Mouse (Mus musculus) fibroblast of lung, adult 2 months (primary cell): ENCODE measurements around the gene Btnl10.

ENCODE experiments used
- DNase-seq: peaks from one replicate; pipeline ENCODE4 v3.0.0-alpha.2; 2011; ENCODE audit warnings: low read depth

Btnl10 gene

DNA sequence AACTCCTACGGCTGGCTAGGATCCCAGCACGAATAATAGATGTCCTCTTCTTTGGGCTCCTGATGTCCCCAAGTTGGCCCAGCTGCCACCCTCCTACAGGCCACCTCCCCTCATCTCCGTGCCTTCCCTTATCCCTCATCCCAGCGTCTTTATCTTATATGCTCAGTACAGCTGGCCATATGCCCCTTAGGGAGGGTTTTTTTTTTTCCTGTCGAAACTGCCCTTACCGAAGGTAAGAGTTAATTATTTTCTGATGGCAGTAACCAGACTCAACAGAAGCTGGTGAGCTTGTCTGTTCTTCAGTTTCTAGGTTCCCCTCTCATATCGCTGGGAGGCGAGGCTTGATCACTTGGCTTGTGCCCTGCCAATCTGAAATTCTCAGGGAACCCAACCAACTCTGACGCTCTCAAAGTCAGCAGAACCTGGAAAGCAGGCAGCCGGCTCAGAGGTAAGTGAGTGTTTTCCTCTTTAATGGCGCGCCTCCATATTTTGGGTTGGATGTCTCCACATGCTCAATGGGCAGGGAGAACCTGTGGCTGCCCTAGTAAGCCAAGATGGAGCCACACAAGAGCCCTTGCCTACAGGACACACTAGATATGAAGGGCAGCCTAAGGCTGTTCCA, at the start of gene Btnl10:
TSS of gene Btnl10 (plus strand) at position 164 of the 622 bp plus-strand sequence.
- DNase-seq, result no peak

DNA sequence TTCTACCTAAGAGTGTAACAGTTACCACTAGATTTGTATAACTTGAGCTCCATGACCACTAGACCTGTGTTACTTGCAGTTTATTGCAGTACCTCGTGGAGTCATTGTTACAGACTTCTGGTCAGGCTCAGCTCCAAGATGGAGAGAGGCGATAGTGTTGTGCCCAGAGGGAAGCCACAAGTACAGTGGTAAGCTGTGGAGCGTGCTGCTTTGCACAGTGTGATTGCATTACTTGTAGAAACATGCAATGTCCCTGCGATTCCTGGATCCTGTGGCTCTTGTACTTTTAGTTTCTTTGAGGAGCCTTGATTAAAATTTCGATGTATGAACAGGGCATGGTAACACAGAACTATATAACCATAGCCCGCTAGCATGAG, 49.8 kb upstream of the Btnl10 start:
- no peak for DNase-seq

DNA sequence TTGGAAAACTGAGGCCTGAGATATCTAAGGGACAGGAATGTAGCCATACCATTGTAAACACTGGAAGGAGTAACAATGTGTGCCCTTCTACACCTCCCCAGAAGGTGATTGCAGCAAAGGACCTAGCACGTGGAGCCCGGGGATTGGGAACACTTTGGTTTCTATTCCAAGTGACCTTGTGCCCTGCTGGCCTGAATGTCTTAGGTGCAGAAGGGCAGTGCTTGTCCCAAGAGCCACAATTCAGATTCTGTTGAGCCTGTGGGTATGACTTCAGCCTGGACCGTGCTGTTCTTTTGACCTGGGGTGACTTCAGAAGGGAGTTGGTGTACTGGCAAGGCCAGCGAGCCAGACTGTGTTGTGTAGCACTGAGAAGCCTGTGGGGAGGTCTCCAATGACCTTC, 46.7 kb upstream of the Btnl10 start:
- DNase-seq, result no peak

DNA sequence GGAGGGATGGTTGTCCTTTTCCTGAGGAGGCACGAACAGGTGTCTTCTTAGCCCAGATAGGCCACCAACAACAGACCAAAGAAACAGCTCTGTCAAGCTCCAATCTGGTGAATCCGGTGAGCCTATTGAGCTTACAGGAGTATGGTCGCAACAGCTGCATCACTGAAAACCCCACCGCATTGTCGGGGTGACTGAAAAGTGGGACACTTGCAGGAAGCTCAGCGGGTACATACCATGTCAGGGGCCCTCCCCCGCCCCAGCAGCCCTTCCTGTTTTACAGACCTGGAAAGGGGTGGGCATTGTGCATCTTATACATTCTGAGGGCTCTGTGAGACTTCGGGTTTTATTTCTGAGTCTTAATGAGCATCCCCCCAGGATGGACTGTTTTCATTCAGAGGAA, 34.0 kb upstream of the Btnl10 start:
- DNase-seq, result no peak

DNA sequence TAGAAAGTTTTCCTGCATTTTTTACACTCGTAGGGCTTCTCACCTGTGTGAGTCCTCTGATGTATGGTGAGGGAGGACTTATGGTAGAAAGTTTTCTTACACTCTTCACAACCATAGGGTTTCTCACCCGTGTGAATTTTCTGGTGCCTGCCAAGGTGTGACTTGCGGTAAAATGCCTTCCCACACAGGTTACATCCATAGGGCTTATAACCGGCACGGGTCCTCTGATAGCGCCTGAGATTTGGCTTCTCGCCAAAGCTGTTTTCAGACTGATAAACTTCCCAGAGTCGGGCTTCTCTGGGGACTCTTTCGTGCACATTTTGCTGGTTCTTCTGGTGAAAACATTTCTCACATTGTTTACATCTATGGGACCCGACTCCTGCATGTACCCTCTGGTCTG, 27.2 kb upstream of the Btnl10 start:
- DNase-seq, result no peak

DNA sequence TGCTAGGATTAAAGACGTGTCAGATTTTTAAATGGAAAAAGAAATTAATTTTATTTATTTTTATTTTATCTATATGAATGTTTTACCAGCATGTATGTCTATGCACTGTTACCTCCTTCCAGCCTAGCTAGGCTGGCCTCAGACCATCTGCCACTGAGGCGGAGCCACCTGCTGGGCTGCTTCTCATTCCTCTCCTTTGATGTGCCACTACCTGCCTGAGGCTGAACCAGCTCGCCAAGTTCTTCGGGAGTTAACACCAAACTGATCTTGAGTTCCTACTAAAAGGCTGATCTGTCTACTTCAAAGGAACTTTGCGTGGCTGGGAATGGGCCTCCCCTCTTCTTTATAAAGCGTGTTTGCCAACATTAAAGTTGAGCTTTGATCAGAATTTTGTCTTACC, 23.3 kb upstream of the Btnl10 start:
- no peak for DNase-seq

DNA sequence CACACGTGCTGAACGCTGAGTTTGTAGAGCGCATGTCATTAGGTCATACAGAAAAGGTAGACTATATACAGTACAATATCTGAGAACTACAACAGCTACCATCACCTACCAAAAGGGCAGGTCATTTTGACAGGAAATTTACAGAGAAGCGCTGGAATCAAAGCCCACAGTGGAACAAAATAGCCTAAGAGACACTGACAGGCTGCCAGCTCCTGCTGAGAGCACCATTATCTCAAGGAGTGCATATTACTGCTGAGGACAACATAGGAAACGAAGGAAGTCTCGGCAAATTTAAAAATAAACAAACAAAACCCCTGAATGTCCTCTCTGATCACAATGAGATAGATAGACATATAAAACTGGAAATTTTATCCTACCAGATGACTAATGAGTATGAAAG, 20.2 kb upstream of the Btnl10 start:
- DNase-seq, result no peak

DNA sequence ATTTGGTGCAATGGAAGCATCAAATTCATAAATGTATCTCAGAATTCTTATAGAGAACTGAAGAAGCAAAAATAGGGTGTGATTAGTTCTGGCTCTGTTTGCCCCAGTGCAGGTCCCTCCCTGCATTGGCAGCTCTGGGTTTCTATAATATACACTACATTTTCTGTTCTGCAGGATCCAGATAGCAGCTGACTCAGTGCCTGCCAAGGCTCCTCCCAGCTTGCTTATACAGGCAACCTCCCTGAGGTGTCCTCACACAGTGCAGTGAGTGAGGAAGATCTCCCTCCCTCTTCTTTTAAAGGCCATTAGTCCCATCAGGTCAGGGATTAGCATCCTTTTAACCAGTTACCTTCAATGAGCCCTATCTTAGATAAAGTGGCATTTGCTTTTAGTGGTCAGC, 16.6 kb upstream of the Btnl10 start:
- no peak for DNase-seq

DNA sequence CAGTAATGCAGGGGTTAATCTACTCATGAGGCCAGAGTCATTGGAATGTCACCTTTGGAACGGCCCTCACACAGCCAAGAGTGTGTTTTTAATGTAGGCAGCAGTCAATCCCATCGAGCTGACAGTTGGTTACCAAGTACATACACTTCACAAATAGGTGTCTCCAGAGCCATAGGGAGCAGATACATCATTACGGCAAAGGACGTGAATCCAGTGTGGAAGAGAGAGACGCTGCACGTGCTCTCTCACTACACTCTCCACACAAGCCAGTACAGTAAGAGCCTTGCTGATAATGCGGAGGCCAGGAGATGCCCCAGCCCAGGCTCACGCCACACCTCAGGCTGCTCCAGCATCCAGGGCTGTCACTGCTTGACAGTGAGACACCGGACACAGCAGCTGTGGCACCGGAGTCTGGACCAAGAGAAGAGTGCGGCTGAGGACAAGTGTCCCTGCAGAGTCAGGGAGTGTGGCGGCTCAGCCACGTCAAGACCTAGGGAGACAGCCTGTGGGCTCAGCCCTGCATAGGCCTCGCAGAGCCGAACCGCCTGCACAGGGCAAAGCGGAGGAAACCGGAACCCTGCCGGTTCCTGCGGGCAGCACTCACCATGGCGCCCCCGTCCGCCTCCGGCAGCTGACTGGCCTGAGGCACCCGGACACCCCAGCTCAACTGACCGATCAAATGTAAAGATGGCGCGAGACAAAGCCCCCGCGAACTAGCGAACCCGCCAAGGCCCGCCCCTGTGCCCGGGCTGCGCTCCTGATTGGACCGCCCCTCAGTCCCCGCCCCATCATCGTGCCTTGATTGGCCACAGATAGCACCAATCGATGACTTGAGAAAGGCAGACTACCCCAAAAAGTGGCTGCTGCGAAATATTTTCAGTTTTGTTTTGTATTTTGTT, 13.9 kb upstream of the Btnl10 start, which contains the start of gene Zfp39:
TSS of gene Zfp39 (minus strand) at position 715 of the 899 bp plus-strand sequence.
- peak; percentile 87 for DNase-seq

DNA sequence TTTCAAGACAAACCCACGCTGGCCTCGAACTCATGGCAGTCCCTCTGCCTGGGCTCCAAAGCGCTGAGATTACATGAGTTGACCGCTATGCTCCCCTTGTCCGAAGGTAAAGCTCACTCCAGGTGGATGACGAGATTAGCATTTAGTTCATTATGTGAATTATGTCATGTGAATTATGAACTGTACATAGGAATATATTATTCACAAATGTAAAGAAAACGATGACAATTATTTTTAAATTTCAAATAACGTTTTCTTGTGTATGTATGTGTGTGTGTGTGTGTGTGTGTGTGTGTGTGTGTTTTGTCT, 13.3 kb upstream of the Btnl10 start:
- DNase-seq, result no peak

DNA sequence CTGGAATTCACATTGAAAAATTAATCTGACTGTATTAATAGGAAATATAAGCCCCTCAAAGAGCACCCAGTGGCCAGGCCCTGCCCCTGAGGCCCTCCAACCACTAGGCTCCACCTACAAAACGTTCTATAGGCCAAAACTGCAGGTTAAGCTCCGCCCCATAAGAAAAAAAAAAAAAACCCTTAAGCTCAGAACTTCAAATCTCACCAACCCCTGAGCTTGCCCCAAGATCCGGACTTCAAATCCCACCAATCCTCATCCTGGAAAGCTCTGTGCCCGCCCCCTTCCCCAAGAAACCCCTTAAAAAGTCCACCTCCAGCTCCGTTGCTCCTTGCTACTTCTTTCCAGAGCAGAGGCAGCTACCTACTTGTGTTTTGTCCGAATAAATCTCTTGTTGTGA, 12.9 kb upstream of the Btnl10 start:
- peak; percentile 15 for DNase-seq

DNA sequence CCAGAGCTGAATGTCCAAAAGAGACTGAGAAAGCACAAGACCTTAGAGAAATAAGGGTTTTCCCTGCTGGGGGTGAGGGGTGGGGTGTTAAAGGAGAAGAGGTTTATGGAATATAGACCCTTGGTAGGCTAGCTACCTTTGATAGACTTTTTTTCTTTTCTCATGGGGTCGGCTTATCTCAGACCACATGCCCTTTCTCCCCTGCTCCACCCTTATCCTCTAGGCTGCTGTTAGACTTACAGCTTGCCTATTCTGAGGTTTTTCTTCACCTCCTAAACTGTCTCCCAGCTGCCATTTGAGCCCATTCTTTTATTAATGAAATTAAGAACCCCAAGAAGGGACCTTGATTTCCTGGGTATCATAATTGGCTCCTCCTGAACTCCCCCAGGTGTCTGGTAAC, 3.9 kb upstream of the Btnl10 start:
- no peak for DNase-seq

DNA sequence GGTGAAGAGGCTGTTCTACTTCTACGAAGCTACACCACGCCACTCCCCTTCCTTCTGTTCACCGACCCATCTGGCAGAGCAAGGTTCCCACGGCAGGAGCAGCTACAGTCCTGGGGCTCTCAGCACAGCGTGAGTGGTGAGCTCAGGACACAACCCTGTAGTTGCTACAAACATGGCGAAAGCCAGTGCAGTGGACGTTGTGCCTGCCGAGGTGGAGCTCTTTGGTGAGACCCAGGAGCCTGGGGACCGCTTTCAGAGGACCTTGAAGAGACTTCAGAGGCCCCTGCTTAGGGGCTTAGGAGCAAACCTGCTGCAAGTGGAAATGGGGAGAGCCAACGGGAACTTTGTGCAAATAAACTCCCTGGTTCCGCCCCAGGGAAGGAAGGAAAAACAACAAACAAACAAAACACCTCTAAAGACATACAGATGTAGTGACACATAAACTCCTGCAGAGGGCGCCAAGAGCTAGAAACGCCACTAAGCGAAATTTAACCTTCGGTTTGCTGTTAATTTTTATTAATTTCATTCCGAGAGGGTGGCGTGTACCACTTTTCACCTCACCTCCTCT, 3.2 kb upstream of the Btnl10 start:
- DNase-seq, result no peak

DNA sequence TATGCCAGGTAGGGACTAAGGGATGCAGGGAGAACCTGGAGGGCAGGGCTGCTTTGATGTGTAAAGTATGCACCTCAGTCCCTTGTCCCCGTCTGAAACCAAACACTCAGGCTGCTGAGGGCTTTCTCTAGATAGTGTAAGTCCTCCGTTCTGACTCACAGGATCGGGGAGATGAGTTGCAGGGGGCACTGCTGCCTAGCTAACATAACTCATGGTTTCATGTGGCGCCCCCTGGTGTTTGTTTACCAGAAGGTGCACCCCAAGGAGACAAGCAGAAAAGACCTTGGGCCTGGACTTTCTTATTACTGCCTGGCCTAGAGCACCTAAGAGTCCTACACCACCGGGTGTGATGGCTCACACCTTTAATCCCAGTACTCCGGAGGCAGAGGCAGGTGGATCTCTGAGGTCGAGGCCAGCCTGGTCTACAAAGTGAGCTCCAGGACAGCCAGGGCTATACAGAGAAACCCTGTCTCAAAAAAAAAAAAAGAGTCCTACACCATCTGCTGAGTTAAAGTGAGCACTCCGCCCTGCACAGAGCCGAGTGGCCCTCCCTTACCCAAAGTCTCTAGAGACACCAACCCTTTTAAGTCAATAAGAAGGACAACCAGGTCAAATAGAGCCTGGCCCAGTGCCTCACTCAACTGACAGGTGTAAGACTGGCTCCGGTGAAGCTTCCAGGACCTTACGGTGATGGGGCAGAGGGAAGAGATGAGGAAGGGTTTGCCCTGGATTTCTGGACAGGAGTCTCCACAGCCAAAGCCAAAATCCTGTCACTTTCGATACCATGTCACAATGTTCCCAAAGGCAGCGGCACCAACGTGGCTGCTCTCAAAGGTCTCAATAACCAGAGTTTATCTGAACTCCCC, 596 bp upstream of the Btnl10 start:
- DNase-seq, result no peak

DNA sequence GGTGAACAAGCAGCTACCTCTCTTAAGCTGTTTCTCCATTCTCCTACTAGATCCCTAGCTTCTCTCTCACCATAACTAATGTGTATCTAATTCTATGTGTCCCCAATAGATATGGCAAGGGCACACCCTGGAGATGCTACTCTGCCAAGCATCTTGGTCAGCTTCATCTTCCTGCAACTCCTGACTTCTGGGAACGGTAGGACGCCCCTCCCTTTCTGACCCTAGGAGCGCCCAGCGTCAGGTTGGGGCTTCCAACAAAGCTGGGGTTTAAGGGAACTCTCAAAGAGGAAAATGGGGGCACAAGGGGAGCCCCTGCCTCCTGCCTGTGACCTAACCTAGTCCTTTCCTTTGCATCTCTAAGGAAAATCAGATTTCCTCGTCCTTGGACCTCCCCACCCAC, 1.1 kb downstream of the Btnl10 start:
- no peak for DNase-seq

DNA sequence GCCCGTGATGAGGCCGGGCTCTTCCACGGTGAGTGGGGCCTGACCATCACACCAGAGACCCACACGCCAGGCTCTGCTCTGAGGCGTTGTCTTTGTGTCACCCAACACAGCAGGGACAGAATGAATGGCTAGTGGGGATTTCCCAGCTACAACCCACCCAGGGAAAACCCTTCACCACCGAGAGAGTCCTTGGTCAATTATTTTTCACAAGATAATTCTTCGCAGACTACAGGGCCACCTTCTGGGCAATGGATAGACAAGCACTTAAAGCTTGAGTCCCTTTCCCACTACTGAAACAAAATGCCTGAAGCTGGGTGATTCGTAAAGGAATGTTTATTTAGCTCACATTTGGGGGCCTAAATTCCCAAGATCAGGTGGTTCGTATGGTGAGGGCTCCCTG, 4.7 kb downstream of the Btnl10 start:
- no peak for DNase-seq

DNA sequence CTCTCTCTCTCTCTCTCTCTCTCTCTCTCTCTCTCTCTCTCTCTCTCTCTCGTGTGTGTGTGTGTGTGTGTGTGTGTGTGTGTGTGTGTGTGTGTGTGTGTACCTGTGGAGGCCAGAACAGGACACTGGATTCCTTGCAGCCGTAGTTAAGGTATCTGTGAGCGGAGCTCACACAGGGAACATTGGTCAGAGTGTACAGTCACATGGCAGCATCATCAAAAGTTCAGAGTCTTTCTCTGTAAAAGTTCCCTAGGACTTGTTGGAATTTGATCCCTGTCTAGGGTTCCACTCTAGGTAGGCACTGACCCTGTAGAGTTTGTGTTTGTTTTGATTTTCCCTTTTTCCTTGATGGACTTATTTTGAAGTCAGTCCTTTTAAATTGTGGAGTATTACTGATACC, 8.9 kb downstream of the Btnl10 start:
- no peak for DNase-seq

DNA sequence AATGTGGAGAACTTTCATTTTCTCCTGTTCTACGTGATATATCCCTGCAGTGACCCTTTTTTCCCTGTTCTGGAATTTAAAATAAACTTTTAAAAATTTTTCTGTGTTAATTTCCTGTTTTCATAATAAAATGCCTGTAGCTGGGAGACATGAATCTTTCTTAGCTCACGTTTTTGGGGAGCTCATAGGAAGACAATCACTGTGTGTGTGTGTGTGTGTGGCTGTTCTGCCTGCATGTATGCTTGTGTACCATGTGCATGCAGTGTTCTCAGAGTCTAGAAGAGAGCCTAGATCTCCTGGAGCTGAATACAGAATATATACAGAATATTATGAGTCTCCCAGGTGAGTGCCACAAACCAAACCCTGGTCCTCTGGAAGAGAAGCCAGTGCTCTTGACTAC, 9.3 kb downstream of the Btnl10 start:
- DNase-seq, result no peak

DNA sequence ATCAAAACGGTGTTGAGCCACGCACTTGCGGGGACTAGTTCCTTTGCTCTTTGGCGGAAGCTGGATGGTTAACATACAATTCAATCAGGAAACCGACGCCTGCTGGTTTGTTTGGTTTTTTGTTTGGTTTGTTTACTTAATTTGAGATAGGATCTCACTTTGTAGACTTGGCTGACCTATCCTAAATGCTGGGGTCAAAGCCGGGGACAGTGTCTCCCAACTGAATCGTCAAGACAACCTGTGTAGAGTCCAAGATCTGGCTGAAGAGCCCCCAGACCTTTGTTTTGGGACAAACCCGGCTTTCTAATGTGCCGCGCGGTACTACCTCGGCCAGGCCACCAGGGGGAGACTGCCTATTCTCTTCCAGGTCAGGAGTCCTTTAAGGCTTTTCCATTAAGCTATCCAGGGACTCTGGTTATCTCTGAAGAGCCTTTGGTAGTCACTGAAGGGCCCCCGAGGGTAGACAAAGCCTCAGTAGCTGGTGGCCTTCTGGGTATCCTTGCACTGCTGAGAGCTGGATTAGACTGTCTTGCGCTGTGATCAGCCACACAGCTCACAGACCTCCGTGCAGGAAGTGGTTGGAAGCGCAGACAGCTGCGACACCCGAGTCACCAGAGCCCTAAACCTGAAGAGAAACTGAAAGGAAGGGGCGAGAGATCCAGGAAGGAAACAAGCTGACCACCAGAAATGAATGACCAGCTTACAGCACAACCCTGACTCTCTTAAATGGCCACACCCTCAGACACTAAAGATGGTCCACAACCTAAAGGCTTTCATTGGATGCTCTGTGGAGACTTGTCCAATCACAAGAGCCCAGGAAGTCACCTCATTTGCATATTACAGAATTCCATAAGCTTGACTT, 10.3 kb downstream of the Btnl10 start:
- no peak for DNase-seq

DNA sequence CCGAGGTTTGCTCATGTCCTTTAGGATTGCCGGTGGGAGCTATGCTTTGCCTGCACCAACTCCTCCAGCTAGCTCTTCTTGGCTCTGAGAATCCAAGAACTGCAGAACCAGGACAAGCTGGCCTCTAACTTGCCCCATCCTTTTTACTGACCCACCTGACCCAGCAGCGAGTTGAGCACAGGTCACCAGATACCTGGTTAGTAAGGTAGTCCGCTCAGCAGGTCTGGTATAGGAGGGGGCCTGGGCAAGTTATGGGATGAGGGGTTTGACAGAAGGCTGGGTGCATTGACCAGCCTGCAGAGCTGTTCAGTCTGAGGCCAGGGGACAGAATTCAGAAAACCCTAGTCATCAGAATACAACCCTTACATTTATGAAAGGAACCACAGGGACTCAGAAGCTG, 11.3 kb downstream of the Btnl10 start:
- no peak for DNase-seq

DNA sequence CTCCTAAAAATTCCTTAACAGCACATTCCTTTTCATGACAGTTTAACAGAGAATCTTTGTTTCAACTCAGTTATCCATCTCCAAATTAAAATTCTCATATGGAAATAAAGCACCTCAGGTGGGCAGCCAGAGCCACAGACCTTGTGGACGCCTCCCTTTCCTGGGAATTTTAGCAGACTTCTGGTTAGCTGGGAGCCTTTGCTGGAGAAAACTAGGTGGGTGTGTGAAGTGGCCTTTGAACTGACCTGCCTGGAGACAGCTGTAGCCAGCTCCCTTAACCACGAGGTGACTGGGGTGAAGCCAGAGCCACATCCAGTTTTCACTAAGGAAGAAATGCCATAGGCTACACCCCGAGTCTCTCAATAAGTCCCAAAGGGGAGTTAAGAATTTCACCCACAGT, 11.9 kb downstream of the Btnl10 start:
- no peak for DNase-seq

DNA sequence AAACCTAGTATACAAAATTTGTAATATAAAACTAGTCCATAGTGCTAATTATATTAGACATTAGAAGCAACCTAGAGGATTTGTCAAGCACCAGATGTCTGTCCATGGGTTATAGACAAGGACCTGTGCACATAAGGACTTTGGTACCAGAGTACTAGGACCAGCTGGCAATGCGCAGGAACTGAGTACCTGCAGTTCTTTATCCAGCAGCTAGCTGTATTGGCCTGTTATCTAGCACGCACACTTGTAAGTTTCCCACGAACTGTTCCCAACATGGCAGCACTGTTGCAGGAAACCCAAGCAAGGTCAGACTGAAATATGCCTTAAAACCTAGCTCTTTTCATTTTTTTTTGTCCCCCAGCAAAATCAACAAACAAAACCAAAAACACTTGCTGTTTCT, 12.5 kb downstream of the Btnl10 start:
- no peak for DNase-seq
